Mouse (Mus musculus): ENCODE results near the gene Olfr1325.
"Not testable (repeated sequence)": the region's sequence is repeated elsewhere in the genome, so short reads cannot be mapped to it uniquely, and the experiment has no call there.

The Olfr1325 gene

GRCm38 (mm10) chrX:74592379-74592778, at the start of gene Olfr1325:
TSS of gene Olfr1325 (plus strand) at chrX:74592679.
- no peak for DNase-seq

- DNase-seq: no peak
Measured at GRCm38 (mm10) chrX:74574788-74575187, 17.7 kb upstream of the Olfr1325 start, which contains the start of gene Olfr1326-ps1. TSS of gene Olfr1326-ps1 (minus strand) at chrX:74574888.

GRCm38 (mm10) chrX:74645466-74646323, 53.2 kb downstream of the Olfr1325 start, which contains the start of gene Gm5640:
TSS of gene Gm5640 (minus strand) at chrX:74645635.
- DNase-seq: not testable (repeated sequence)

GRCm38 (mm10) chrX:74646393-74646792, 53.9 kb downstream of the Olfr1325 start:
- not testable (repeated sequence) for DNase-seq
